Mouse (Mus musculus) small intestine, adult 2 months (tissue): ENCODE data around the gene Serpinb1b.

Experiments
- CTCF ChIP-seq: fragments of 200-500 bp; IDR thresholded peaks from 2 replicates; pipeline ENCODE4 v1.5.1; 2012; ENCODE audit warnings: low read depth, mild to moderate bottlenecking, control low read depth, inconsistent platforms, low read length, moderate library complexity, mixed read lengths; ENCODE audit not compliant: insufficient replicate concordance, insufficient read length; ENCODE audit errors: extremely low read depth
- POLR2A ChIP-seq: fragments of 200-500 bp; IDR thresholded peaks from 2 replicates; pipeline ENCODE4 v1.6.1; 2012; ENCODE audit warnings: low read depth, mild to moderate bottlenecking, control low read depth, inconsistent platforms, low read length, moderate library complexity

DNA sequence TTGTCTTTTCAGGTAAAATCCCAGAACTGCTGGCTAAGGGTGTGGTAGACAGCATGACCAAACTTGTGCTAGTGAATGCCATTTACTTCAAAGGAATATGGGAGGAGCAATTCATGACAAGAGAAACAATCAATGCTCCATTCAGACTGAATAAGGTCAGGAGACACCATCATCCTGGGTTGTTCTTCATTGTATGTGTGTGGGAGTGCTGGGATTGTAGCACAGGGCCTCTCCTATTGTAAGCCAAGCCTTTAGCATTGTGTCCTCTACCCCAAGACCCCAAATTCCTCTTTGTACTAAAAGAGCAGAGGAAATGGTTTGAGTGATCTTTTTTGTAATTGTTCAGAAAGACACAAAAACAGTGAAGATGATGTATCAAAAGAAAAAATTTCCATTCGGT is 12.9 kb downstream of the Serpinb1b start:
- TF ChIP-seq CTCF (no peak), POLR2A (no peak)
